Mouse (Mus musculus) megakaryocyte, adult 5-6 weeks (primary cell): ENCODE measurements around the gene Foxa2. TPM values are rescaled to one million over a fixed set of nuclear protein-coding genes. Genes with fewer than 3 reads are reported as not detected.

Experiments used
- ATAC-seq: 2 replicates; pipeline ENCODE4 v1.8.0; 2016; ENCODE audit warnings: mild to moderate bottlenecking, inconsistent platforms; ENCODE audit not compliant: poor library complexity, severe bottlenecking
- total RNA-seq, 2 experiments: library from RNA; stranded (forward) in 1 of 2; stranded (reverse) in 1 of 2; fragments of 153-499, 151-499 nt in 1 of 2; fragments of 221-1000, 200-1000 nt in 1 of 2; gene quantifications; 2 replicates each; pipeline versions ENCODE4 v1.2.3 to v1.2.4; 2015 to 2017

The Foxa2 gene
- total RNA-seq (2015) (not detected in 2 replicates), total RNA-seq (2017) (not detected in 2 replicates)

DNA sequence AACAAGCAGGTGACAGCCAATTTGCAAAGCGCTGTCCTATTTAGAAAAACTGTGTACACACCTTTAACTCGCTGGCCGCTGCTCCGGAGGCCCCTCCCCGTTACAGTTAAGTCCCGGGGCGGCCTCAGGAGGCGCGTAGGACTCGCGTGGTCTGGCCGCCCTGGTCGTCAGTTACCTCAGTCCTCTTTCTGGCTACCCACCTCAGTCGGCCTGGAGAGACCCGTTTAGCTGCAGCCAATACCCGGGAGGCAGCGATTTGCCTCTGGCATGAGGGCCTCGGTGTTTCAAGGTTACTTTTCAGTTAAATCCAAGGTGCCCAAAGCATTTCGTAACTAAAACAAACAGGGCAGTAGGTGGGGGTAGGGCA is at the start of gene Foxa2:
Foxa2 (minus strand) TSS at position 171 of the 367 bp plus-strand sequence.
- no peak for ATAC-seq

DNA sequence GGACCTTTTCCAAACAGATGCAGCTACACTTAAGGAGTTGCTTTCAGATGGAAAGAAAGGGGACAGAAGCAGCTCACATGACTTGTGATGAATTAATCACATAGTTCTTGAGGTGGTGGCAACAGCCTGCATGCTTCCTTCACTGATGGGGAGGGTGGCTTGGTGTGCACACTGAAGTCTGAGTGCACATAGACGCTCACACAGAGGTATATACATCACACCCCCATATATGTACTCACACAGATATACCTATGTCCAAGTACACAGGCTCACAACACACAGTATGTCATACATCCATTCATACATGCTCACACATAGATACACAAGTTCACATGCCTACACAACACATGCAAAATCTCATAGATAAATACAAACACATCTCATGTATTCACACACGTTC is 45.3 kb upstream of the Foxa2 start:
- ATAC-seq, result no peak

DNA sequence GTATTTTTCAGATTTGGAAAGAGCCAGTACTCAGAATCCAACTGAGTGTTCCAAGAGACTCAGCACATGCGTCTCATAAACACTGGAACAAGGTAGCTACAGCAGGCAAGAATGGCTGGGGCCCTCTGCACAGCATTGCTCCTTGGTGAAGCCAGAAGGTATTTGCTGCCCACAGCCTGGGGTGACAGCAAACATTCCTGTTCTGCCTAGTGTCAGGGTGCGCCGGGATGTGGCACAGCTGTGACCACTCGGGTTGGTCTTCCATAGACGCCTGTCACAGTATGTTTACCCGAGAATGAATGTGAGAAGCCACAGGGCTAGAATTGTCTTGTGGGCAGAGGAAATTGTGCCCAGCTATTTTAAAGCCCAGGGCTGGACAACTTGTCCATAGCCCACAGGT is 44.9 kb upstream of the Foxa2 start:
- ATAC-seq, result no peak

DNA sequence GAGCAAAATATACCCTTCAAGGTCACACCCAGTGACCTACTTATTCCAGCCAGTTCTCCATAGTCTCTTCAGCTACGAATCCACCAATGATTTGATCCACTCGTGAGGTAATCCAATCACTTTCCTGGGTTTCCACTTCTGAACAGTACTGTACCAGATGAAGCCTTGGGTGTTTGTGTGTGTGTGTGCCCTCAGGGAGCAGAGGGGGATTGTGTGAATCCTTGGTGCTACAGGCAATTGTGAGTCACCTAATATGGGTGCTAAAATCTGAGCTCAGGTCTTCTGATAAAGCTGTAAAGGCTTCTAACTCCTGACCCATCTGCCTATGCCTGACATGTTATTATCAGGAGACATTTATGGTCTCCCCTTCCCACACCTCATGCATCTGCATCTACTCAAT is 43.3 kb upstream of the Foxa2 start:
- ATAC-seq, result no peak

- no peak for ATAC-seq
These were observed 38.8 kb upstream of the Foxa2 start for GRCm38 (mm10) chr2:148085529-148085928.

DNA sequence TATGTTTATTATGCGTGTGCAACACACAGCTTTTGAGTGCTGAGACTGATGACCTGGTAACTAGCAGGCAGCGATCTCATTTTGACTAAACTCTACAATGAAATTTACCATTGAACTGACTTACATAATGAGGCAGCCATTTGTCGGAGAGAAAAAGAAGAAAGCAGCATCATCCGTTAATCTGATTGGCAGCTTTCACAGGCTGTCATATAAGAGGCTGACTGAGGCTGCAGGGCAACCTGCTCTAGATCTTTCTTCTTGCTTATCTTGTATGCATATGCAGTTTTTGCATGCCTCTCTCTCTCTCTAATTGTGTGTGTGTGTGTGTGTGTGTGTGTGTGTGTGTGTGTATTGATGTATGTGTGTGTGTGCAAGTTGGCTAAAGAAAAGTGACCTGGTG is 38.4 kb upstream of the Foxa2 start:
- ATAC-seq, result no peak

GRCm38 (mm10) chr2:148082283-148082682 is 35.5 kb upstream of the Foxa2 start:
- ATAC-seq, result peak; percentile 52; the same call in 1 of the 2 replicates

DNA sequence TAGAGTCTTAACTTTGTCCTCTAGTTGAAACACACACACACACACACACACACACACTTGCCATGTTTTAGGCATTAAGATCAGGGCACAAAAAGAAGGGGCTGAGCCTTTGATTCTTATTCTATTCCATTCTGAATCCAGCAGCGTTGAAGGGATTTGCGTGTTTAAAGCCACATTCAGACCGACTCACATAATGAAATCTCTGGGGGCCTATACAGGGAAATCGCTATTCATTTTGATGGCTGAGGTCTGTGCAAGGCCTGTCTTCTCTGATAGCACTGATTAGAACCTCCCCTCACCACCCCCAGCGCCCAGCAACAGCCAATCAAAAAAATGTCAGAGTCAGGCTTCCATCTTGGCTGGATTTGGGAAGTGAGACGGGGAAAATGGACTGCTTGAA is 13.9 kb upstream of the Foxa2 start:
- ATAC-seq, result no peak

- no peak for ATAC-seq
These were observed 6.6 kb upstream of the Foxa2 start for GRCm38 (mm10) chr2:148053411-148053810.

- peak; percentile 30; the same call in 1 of the 2 replicates for ATAC-seq
These were observed 1.8 kb upstream of the Foxa2 start for GRCm38 (mm10) chr2:148048484-148049129.

DNA sequence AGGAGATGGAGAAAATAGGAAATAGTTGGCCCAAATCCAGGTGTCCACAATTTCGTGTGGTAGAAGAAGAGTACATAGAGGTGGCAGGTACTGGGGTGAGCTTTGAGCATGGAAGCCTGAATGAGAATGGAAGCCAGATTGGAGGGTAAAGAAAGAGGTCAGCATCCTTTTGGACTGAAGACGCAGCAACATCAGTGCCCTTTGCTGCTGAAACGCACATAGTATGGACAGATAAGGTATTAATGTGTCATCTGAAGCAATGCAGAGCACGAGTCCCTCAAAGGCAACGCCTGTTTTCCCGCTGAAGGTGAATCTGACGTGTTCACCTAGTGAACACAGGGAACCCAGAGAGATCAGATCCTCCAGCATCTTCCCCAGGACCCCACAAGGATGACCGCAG is 842 bp upstream of the Foxa2 start:
- ATAC-seq, result no peak

DNA sequence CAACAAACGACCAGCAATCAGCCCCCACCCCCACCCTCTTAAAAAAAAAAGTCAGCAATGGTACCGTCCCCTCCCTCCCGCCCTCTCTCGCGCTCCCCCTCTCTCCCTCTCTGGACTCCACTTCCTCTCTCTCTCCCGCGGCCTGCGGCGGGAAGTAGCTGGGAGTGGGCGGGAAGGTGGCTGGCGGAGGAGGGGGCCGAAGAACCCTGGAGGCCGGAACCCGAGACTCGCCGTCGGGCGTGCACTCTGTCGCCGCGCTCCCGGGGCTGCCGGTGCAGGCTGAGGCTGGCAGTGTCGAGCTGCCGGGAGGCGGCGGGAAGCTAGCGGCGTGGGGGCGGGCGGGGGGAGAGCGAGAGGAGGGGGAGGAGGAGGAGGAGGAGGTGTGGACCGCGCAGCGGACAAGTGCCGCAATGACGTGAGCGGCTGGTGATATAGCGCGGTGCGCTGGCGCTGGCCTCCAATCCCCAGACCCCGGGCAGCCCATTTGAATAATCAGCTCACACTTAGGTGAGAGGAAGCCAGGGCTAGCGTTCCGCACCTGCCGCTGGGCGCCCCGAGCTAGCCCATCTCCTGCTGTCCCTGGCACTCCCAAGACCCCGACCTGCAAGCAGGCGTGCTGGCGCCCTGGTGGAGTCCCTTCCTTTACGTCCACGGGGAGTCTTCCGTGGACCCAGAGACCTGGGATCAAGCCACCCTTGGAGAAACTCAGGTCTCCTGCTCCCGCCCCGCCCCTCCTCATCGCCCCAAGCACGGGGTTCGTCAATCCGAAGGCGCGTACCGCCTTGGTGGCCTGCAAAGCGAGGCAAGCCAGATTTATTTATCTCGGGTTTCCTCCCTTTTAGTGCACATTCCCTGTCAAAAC is 601 bp downstream of the Foxa2 start:
- no peak for ATAC-seq

GRCm38 (mm10) chr2:148045543-148045936 is 1.2 kb downstream of the Foxa2 start:
- no peak for ATAC-seq

- ATAC-seq, result no peak
These were observed 1.8 kb downstream of the Foxa2 start for GRCm38 (mm10) chr2:148044877-148045539.

DNA sequence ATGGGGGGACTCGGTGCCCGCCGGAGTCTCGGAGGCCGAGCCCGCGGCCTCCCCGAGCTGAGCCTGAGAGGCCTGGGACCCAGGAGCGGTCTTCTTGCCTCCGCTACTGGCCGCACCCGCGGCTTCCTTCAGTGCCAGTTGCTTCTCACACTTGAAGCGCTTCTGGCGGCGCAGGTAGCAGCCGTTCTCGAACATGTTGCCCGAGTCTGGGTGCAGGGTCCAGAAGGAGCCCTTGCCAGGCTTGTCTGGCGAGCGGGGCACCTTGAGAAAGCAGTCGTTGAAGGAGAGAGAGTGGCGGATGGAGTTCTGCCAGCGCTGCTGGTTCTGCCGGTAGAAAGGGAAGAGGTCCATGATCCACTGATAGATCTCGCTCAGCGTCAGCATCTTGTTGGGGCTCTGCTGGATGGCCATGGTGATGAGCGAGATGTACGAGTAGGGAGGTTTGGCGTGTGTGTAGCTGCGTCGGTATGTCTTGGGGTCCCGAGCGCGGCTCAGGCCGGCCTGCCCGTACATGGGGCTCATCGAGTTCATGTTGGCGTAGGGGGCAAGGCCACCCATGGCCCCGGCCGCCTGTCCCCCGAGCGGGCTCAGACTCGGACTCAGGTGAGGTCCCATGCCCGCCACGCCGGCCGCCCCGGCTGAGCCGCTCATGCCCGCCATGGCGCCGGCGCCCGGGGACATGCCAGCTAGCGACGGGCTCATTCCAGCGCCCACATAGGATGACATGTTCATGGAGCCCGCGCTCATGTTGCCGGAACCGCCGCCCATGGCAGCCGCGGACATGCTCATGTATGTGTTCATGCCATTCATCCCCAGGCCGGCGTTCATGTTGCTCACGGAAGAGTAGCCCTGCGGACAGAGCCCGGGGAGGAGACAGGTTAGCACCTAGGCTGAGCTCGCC is 2.5 kb downstream of the Foxa2 start:
- no peak for ATAC-seq

GRCm38 (mm10) chr2:148043271-148043975 is 3.3 kb downstream of the Foxa2 start:
- no peak for ATAC-seq

DNA sequence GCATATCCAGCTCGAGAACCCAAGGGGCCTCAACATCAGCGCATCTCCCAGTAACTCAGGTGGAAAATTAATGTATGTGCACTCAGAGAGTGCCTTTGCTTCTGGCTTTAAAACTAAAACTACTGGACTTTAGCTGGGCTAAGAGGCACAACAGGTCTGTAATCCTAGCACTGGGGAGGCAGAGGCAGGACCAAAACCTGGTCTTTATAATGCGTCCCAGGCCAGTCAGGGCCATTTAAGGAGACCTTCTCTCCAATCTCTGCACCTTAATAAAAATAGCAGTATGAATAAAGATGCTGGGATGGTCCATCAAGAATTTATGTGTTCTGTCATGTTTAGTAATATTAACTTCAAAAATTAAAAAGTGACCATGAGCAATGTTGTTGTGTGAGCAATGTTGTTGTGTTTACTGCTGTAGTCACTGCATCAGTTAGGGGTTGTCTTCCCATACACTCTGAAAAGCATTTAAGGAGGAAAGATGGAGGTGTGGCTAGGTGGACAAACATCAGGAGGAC is 4.6 kb downstream of the Foxa2 start:
- no peak for ATAC-seq

DNA sequence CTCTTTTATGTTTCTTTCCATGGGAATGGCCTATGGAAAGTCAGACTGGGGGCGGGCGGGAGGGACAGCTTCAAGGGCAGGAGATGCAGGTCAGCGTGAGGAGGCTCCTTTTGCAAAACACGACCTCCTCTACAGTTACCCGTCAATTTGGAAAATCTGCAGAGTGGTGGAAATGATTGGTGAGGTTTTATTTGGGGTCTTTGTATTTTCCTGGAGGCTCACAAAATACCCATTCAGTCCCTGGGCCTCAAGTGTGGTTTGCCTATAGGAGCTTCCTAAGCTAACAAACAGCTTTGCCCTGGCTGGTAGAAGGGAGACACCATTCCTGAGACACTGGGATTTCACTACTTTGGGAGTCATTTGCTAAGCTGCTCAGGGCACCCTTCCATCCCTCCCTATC is 5.4 kb downstream of the Foxa2 start:
- ATAC-seq, result no peak

DNA sequence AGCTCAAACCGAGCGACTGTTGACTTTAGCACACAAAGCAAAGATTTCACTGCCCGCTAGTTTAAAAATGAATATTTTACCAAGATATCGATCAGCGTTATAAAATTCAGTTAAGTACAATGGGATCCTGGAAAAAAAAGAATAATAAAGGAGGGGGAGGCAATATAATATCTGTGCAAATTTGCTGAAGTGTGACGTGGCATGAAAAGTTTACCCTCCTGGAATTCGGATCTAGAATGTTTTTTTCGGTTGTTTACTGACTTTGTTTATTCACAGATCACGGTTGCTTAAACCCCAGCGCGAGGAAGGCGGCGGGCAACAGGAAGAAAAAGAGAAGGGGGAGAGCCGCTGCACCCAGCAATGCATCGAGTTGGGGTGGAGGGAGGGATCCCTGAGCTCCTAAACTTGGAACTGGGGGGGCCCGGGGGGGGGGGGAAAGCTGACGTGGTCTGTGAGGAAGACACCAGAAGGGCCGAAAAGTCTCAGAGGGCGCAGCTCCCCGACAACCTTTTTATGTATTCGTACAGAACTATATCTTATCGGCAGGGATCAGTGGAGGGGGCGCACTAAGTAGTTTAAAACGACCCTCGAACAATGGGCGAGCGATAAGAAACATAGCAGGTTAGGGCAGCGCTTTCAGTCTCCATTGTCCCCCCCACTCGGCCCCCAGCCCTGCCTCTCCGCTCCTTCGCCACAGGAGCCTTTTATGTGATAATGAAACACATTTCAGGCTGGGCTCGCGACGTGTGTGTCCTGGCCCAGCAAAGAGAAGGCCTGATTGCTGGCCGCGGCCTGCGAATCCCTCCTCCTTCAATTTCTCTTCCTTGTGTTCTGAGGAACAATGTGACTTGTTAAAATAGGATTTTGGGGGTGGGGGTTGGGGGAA is 6.3 kb downstream of the Foxa2 start:
- ATAC-seq, result no peak
